ENCODE assay signal across 9 mouse cellular contexts in the genomic region with DNA sequence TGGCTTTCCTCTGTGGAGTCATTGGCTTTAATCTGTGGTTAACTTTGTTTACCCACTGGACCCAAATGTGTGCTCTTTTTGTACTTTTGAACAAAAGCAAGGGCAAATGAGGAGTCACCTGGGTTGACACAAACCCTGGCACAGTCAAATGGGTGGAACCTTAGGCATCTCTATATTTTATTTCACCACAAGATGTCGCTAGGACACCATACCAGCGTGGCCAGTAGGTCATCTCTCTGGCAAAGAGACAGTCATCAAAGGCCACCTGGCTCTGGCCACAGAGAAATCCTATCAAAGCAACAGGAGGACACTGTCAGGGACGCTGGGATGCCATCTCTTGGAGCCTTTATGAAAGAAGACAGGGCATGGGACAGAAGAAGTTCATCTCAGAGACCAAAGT.
DNase-seq lines count a peak whose midpoint lies in the region; ATAC-seq and TF ChIP-seq lines count a peak whose summit lies in the region.
"Had no signal": no experiment of that assay in that cellular context is flagged by ENCODE, and none has a peak within 500 bp of the region (broad histone marks: within the 10 kb centered on the region; RNA-seq: fewer than 3 reads in every experiment).

No protein-coding gene starts in this region.

- H3K4me3 ChIP-seq in kidney, embryonic 15.5 days (replicated peaks): no peak overlapping the region
- no peak overlapping the region for H3K4me3 ChIP-seq in MEL (ENCODE audit: control insufficient read depth in 1 of 2, insufficient read depth in 1 of 2, low read depth in 2 of 2, low read length in 2 of 2)
- H3K4me3 ChIP-seq in layer of hippocampus, adult 2 months: no peak overlapping the region
- no peak overlapping the region for H3K4me3 ChIP-seq in midbrain, postnatal 0 days (ENCODE audit: low read depth, low read length)
- H3K4me3 ChIP-seq in forebrain, embryonic 12.5 days (replicated peaks): no peak overlapping the region
- H3K4me3 ChIP-seq: limb, embryonic 15.5 days had no signal

- no peaks in the 10 kb centered on the region for H3K79me2 ChIP-seq in MEL (ENCODE audit: control insufficient read depth, insufficient read depth, low read length, poor library complexity)

- no peak for ATAC-seq in kidney, embryonic 15.5 days (replicated peaks; ENCODE audit: low FRiP score)
- ATAC-seq in granulocyte monocyte progenitor cell, adult 5-6 weeks (replicated peaks; ENCODE audit: poor library complexity, severe bottlenecking): peak; percentile 75
- ATAC-seq in midbrain, postnatal 0 days (ENCODE audit: low FRiP score): no peak
- no peak for ATAC-seq in forebrain, embryonic 12.5 days (ENCODE audit: low FRiP score)

- TF ChIP-seq RAD21 in MEL (IDR thresholded peaks at IDR 0.05; ENCODE audit: low read depth, low read length): peak; percentile 75

- H3K36me3 ChIP-seq in kidney, embryonic 15.5 days: no peaks in the 10 kb centered on the region
- H3K36me3 ChIP-seq in MEL (ENCODE audit: control insufficient read depth in 1 of 2, insufficient read depth in 2 of 2, low read length in 2 of 2): no peaks in the 10 kb centered on the region
- no peaks in the 10 kb centered on the region for H3K36me3 ChIP-seq in midbrain, postnatal 0 days (ENCODE audit: insufficient read depth, low read length)
- no peaks in the 10 kb centered on the region for H3K36me3 ChIP-seq in forebrain, embryonic 12.5 days (replicated peaks)
- H3K36me3 ChIP-seq: limb, embryonic 15.5 days had no signal

- H3K27ac ChIP-seq in kidney, embryonic 15.5 days: no peak overlapping the region
- no peak overlapping the region for H3K27ac ChIP-seq in MEL (ENCODE audit: control insufficient read depth, low read depth, low read length)
- no peak overlapping the region for H3K27ac ChIP-seq in layer of hippocampus, adult 2 months
- no peak overlapping the region for H3K27ac ChIP-seq in midbrain, postnatal 0 days (ENCODE audit: low read depth, low read length)
- no peak overlapping the region for H3K27ac ChIP-seq in forebrain, embryonic 12.5 days
- H3K27ac ChIP-seq: limb, embryonic 15.5 days had no signal

- no peaks in the 10 kb centered on the region; the same call in 1 of the 2 replicates for H3K27me3 ChIP-seq in kidney, embryonic 15.5 days
- no peaks in the 10 kb centered on the region for H3K27me3 ChIP-seq in MEL (ENCODE audit: control insufficient read depth in 1 of 2, insufficient read depth in 2 of 2, low read length in 2 of 2)
- 0 out of 2 replicates have a peak, but pooled peaks cover 6% of the 10 kb centered on the region for H3K27me3 ChIP-seq in midbrain, postnatal 0 days (ENCODE audit: insufficient read depth, low read length)
- no peaks in the 10 kb centered on the region for H3K27me3 ChIP-seq in forebrain, embryonic 12.5 days

- no peak for TF ChIP-seq POLR2A in MEL (IDR thresholded peaks at IDR 0.05; ENCODE audit: control insufficient read depth in 1 of 2, insufficient read depth in 1 of 2, low read depth in 1 of 2, low read length in 2 of 2, poor library complexity in 1 of 2)

- no peaks in the 10 kb centered on the region for H3K9me3 ChIP-seq in kidney, embryonic 15.5 days (replicated peaks)
- no peaks in the 10 kb centered on the region for H3K9me3 ChIP-seq in MEL (replicated peaks; ENCODE audit: insufficient read depth, low read length)
- no peaks in the 10 kb centered on the region for H3K9me3 ChIP-seq in midbrain, postnatal 0 days (ENCODE audit: low read length)
- no peaks in the 10 kb centered on the region for H3K9me3 ChIP-seq in forebrain, embryonic 12.5 days
- H3K9me3 ChIP-seq: limb, embryonic 15.5 days had no signal

- no peak overlapping the region for H3K4me2 ChIP-seq in kidney, embryonic 15.5 days
- H3K4me2 ChIP-seq in midbrain, postnatal 0 days (ENCODE audit: low read depth, low read length, poor library complexity, severe bottlenecking): no peak overlapping the region
- H3K4me2 ChIP-seq in forebrain, embryonic 12.5 days: no peak overlapping the region
- H3K4me2 ChIP-seq: limb, embryonic 15.5 days had no signal

- peak; percentile 30 to 66 (median 46); a peak in 5 of 6 replicates for TF ChIP-seq CTCF in MEL (IDR thresholded peaks at IDR 0.05 in 2 of 3, conservative IDR thresholded peaks at IDR 0.05 in 1 of 3; ENCODE audit: control insufficient read depth in 1 of 3, insufficient read depth in 1 of 3, low read depth in 2 of 3, low read length in 3 of 3, poor library complexity in 1 of 3, severe bottlenecking in 1 of 3)
- peak; percentile 89 for TF ChIP-seq CTCF in layer of hippocampus, adult 2 months (conservative IDR thresholded peaks at IDR 0.05)
- TF ChIP-seq CTCF in midbrain, postnatal 0 days (IDR thresholded peaks at IDR 0.05): peak; percentile 89

- peaks cover 19% of the 10 kb centered on the region for H3K4me1 ChIP-seq in kidney, embryonic 15.5 days
- H3K4me1 ChIP-seq in MEL (ENCODE audit: control insufficient read depth in 1 of 2, insufficient read depth in 2 of 2, low read length in 2 of 2): no peaks in the 10 kb centered on the region
- peaks cover 2% of the 10 kb centered on the region; the same call in 1 of the 2 replicates for H3K4me1 ChIP-seq in midbrain, postnatal 0 days (ENCODE audit: insufficient read depth, low read length)
- H3K4me1 ChIP-seq in forebrain, embryonic 12.5 days: peaks cover 4% of the 10 kb centered on the region; the same call in 1 of the 2 replicates

- 4% methylated on average over 3 of the region's 3 CpGs for WGBS in kidney, embryonic 15.5 days
- WGBS in midbrain, postnatal 0 days: 12% methylated on average over 3 of the region's 3 CpGs
- WGBS in forebrain, embryonic 12.5 days: 10% methylated on average over 3 of the region's 3 CpGs

- peak; percentile 51 for DNase-seq in kidney, adult 18-20 months
- peak; percentile 20 for DNase-seq in MEL (ENCODE audit: low read depth, low spot score)
- DNase-seq in cerebellum, adult 9-10 months: peak; percentile 95
- peak; percentile 8 to 47 for DNase-seq in layer of hippocampus, adult 2 months (ENCODE audit: low spot score in 2 of 2)
- peak; percentile 74 for DNase-seq in midbrain, postnatal 0 days (ENCODE audit: low spot score)

- no peak for TF ChIP-seq EP300 in MEL (IDR thresholded peaks at IDR 0.05; ENCODE audit: low read depth in 1 of 2, low read length in 2 of 2)

- H3K9ac ChIP-seq in kidney, embryonic 15.5 days: no peak overlapping the region
- no peak overlapping the region for H3K9ac ChIP-seq in MEL (ENCODE audit: control insufficient read depth, low read depth, low read length, poor library complexity, severe bottlenecking)
- no peak overlapping the region for H3K9ac ChIP-seq in midbrain, postnatal 0 days (replicated peaks; ENCODE audit: low read length, poor library complexity, severe bottlenecking)
- no peak overlapping the region for H3K9ac ChIP-seq in forebrain, embryonic 12.5 days
- H3K9ac ChIP-seq: limb, embryonic 15.5 days had no signal

TF ChIP-seq in MEL, 35 proteins besides CTCF, POLR2A, EP300 and RAD21:
- TF ChIP-seq GABPA (IDR thresholded peaks at IDR 0.05; ENCODE audit: low read depth, low read length) (no peak), ZKSCAN1 (IDR thresholded peaks at IDR 0.05; ENCODE audit: low read depth, low read length) (no peak), JUND (IDR thresholded peaks at IDR 0.05; ENCODE audit: low read depth, low read length) (no peak), KAT2A (conservative IDR thresholded peaks at IDR 0.05; ENCODE audit: low read depth, low read length) (no peak), ZMIZ1 (IDR thresholded peaks at IDR 0.05; ENCODE audit: low read depth, low read length) (no peak), NRF1 (IDR thresholded peaks at IDR 0.05; ENCODE audit: insufficient read depth, low read depth, low read length, poor library complexity, severe bottlenecking) (no peak), SMC3 (IDR thresholded peaks at IDR 0.05; ENCODE audit: low read depth, low read length) (peak; percentile 59), ZC3H11A (IDR thresholded peaks at IDR 0.05; ENCODE audit: low read depth, low read length) (peak; percentile 40), MXI1 (IDR thresholded peaks at IDR 0.05; ENCODE audit: low read depth, low read length) (no peak), UBTF (IDR thresholded peaks at IDR 0.05; ENCODE audit: borderline replicate concordance, insufficient read depth, low read depth, low read length) (no peak), TBP (IDR thresholded peaks at IDR 0.05; ENCODE audit: low read depth, low read length) (no peak)

Comparison
In these comparisons a context has a peak if more than half of its experiments do, and no peak if none do; other contexts are left out.
1. DNase-seq: peak in every context shown above with its lines; median percentile 95 in cerebellum, adult 9-10 months; 74 in midbrain, postnatal 0 days; 51 in kidney, adult 18-20 months; 28 in layer of hippocampus, adult 2 months; 20 in MEL.